Mouse (Mus musculus): ENCODE data around the gene Vps33a.
"Not testable (repeated sequence)": the region's sequence is repeated elsewhere in the genome, so short reads cannot be mapped to it uniquely, and the experiment has no call there.

The Vps33a gene

DNA sequence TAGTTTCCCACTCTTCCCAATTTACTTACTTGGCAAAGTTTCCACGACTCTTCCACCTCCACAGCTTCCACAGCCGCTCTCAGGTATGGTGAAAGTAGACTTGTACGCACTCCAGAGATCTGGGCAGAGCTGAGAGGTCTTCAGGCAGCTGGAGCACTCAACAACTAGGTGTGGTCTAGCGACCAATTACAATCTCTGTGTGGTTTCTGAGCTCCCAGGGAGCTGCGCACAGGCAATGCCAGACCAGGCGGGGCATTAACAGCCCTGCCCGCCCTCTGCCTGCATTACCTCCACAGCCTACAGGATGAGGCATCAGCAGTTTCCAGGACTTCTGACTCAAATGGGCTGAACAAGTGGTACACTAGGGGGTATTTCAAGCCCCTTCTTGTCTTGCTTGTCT lies 47.6 kb downstream of the Vps33a start, which contains the start of gene Gm49027:
Gm49027 (minus strand) TSS at position 208 of the 400 bp plus-strand sequence.
- in situ Hi-C loops (cut with MboI, MseI), result loop anchor here (5.0 kb wide), 1 partner anchor 52 kb away; no protein-coding TSS in a partner anchor

DNA sequence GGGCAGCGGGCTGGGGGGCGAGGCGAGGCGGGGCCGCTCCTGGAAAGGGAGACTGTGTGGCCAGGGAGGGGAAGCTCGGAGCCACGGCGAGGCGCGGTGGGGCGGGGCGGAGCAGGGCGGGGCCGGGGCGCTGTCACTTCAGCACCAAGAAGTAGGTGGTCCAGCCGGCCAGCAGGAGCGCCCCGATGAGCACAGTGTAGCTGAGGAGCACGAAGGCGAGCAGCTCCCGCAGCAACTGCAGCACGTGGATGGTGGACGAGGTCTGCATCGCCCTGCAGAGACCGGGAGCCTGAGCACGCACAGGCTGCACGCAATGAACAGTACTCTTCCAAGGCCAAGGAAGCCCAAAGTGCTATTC lies 48.5 kb downstream of the Vps33a start:
- in situ Hi-C loops (cut with MboI, MseI), result no loop called here

DNA sequence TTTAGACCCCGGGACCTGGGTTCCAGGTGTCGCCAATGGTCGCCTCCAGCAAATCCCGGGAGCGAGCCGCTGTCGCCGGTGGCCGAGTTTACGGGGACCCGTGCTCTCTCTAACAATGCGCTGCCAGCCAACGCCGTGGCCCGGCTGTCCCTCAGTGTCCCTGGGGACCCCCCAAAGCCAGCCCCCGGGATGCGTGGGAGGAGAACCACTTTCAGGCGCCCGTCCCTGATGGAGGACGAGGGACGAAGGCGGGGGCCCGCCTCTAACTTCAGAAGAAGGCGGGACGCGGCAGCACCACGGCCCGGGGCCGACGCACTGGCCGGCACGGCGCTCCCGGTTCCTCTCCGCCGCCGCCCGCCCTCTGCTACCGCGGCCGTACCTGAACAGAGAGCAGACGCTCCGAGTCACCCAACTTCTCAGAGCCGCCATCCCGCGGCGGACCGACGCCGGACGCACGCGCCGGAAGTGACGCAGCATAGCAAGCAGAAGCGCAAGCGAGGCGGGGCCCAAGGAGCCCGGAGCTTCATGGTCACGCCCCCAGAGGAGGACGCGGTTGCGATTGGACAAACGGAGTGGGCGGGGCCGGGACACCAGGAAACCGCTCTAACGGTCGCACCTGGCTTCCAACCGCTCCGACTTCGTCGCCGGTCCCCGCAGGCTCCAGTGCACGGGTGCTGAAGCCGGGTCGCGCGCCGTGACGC lies 49.0 kb downstream of the Vps33a start, which contains the start of gene Diablo:
Diablo (minus strand) TSS at position 485 of the 701 bp plus-strand sequence.
- in situ Hi-C loops (cut with MboI, MseI), result no loop called here

DNA sequence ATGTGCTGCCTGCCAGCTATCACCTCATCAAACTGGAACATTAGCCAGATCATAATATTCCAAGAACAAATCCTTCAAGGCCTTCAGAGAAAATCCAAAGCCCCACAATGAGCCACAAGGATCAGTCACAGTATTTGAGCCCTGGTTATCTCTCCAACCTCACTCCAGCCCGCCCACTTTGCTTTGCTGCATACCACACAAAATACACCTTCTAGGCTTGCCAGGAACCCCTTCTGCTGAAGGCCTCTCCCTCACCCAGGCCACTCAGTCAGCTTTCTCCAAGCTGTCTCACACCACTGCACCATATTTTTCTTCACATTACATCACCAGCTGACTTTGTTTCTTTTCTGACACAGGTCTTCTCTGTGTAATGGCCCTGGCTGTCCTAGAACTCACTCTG lies 50.7 kb downstream of the Vps33a start:
- in situ Hi-C loops (cut with MboI, MseI), result no loop called here

DNA sequence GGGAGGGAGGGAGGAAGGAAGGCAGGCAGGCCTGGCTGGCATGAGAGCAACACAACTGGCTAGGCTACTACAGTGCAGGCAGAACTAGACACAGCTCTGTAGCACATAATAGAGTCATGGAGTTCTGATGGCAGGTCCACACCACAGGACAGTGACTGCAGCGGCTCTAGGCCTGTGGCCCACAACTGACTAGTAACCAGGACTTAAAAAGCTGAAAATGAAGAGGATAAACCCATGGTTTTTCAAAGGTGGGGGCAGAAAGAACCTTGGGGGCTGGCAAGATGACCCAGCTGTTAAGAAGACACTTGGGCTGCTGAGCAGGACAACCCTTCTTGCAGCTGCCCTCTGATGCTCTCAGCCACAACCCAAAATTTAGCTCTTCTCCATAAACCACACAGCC lies 51.2 kb downstream of the Vps33a start:
- in situ Hi-C loops (cut with MboI, MseI), result no loop called here

- in situ Hi-C loops (cut with MboI, MseI), result no loop called here
Measured at GRCm38 (mm10) chr5:123520666-123521065, 52.2 kb downstream of the Vps33a start.

DNA sequence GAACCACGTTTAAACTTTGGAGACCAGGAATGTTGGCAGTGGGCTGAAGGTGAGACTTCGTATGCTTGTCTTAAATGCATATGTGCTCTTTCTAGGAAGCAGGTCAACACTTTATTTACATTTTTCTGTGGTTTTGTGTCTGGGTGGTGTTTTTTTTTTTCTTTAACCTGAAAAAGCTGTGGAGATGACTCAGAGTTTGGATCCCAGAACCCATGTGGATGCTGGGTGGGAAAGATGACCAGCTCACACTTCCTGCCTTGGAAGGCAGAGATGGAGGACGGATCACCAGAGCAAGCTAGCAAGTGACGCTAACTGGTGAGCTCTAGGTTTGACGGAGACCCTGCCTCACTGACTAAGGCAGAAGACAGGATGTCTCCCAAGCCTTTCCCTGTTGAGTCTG lies 58.0 kb downstream of the Vps33a start:
- in situ Hi-C loops (cut with MboI, MseI), result no loop called here

DNA sequence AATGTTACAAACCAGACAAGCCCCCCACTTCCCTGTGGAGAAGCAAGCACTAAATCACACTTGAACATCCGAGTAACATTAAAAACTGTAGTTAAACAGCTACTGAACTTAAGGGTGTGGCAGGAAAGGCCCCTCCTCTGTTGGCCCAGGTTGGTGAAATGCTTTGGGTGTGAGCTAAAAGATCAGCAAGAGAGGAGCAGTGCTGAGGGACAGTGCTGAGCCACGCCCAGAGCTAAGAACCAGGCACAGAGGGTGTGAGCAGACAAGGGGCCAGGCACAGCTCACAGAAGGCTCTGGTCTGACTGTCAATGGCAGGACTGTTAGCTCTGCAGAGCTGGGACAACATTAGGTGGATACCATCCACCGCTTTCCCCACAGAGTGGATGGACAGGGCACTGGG lies 60.7 kb downstream of the Vps33a start:
- in situ Hi-C loops (cut with MboI, MseI), result no loop called here

DNA sequence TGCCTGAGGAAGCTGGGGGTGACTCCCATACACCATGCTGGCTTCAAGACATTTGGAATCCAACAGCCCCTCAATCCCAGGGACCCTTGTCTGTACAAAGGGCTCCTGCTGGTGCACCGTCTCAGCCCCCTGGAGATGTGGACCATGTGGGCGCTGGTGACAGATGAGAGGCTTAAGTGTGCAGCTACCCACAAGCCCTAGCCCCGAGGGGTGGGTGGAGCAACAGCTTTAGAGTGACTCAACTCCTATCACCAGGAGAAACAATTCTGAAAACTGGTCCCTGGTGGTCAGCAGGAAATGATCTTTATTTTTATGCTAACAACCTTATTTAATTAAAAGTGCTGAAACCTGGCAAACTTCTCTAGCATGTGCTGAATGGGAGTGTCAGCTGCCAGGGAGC lies 61.4 kb downstream of the Vps33a start:
- in situ Hi-C loops (cut with MboI, MseI), result not testable (repeated sequence)

DNA sequence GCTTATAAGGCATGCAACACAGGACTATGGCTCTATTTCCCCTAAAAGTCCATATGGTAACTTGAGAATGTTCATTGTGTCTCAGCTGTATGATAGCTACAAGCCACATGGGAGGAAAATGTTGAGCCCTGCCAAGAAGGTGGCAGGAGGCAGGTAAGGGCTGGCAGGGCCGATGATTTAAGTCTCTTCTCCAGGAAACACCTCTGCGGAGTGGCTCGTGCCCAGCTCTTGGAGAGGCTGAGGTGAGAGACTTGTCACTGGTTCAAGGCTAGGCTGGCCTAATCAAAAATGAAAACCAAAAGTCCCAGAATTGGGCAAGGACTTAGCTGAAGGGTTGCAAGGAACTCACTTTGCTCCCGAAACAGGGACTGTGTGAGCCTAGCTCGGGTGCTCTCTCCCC lies 62.7 kb downstream of the Vps33a start, which contains the start of gene B3gnt4:
B3gnt4 (plus strand) TSS at position 301 of the 400 bp plus-strand sequence.
- in situ Hi-C loops (cut with MboI, MseI), result no loop called here

- in situ Hi-C loops (cut with MboI, MseI), result no loop called here
Measured at GRCm38 (mm10) chr5:123508921-123509320, 63.9 kb downstream of the Vps33a start.

DNA sequence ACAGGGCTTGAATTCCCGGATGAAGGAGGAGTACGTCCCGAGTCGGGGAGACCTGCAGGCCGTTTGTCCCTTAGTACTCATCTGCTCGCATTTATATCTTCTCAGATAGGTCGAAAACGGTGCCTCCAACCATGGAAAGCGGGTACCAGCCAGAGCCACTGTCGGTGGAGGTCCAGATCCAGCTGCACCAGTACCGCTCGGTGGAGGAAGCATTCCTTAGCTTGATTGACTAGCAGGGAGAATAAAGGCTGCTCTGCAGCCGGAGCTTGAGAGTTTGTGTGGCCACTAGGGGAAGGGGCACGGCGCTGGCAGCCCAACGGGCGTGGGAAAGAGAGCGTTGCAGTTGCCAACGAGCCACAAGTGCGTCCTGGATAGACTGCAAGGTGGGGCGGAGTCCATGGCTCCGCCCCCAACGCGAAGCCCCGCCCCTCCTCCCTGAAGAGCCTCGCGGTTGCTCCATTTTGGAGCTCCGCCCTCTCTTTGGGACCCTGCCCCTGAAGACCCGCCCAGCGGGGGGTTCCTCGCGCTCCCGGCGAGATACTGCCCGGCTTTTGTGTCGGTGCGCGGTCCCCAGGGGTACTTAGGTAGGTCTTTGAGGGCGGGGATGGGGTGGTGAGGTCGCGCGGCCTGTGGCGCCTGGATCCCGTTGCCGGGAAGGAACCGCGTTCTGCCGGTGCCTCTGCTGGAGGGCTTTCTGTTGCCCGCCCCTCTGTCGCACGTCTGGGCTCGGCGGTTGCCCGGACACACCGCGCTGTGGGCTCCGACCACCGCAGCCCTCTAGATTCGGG lies 64.7 kb downstream of the Vps33a start:
- in situ Hi-C loops (cut with MboI, MseI), result no loop called here

- in situ Hi-C loops (cut with MboI, MseI), result no loop called here
Measured at GRCm38 (mm10) chr5:123501973-123502372, 70.9 kb downstream of the Vps33a start.

GRCm38 (mm10) chr5:123499717-123500116 lies 73.1 kb downstream of the Vps33a start:
- in situ Hi-C loops (cut with MboI, MseI), result loop anchor here (5.0 to 25.0 kb wide), 3 partner anchors 57 to 1263 kb away; no protein-coding TSS in a partner anchor

DNA sequence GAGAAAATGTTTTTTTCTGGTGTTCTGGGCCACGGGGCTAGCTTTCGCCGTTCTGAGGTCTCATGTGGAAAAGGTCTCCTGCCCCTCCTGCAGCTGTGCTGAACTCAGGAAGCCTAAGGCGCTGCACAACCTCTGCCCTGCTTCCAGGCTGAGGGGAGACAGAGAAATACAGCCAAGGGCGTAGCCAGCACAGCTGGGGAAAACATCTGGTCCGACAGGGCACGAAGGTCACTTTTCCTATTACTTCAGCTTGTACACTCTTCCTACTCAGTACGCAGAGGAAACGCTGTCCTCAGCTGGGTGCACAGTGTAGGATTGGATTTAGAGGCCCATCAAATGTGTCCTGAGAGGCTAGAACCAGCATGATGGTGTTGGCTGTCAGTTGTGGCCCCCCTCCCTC lies 82.9 kb downstream of the Vps33a start:
- in situ Hi-C loops (cut with MboI, MseI), result loop anchor here (10.0 to 25.0 kb wide), 2 partner anchors 115 to 1272 kb away; no protein-coding TSS in a partner anchor

DNA sequence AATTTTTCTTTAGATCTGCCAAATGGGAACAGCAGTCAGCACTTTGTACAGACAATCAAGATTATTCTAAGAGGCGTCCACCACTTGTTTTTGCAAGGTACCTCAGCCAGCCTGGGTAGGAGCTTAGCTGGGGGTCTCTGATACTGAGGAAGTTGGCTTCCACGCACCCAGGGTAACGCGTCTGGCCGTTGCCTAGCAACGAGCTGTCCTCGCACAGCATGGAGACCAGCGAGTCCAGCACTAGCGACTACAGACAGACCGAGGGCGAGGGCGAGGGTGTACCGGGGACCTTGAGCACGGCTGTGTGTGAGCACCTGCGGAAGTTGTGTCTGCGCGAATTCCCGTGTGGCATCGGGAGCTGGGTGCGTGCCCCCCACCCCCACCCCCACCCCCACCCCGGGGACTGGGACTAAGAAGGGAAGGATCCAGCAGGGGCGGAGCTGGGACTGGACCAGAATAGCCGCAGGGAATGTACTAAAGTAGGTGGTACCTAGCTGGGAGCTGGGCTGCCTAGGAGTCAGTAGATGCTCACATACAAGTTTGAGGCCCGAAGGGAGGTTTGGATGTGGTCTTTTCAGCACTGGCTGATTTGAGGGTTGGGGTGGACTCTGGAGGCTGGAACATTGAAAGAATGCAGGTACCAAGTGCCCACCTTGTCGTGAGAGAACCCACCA lies 83.6 kb downstream of the Vps33a start, which contains the start of the genes Lrrc43 and Il31:
Lrrc43 (plus strand) TSS at position 194 of the 674 bp plus-strand sequence.
Il31 (minus strand) TSS at position 378 of the 674 bp plus-strand sequence.
- in situ Hi-C loops (cut with MboI, MseI), result loop anchor here (25.0 kb wide), 1 partner anchor 1273 kb away; no protein-coding TSS in a partner anchor

DNA sequence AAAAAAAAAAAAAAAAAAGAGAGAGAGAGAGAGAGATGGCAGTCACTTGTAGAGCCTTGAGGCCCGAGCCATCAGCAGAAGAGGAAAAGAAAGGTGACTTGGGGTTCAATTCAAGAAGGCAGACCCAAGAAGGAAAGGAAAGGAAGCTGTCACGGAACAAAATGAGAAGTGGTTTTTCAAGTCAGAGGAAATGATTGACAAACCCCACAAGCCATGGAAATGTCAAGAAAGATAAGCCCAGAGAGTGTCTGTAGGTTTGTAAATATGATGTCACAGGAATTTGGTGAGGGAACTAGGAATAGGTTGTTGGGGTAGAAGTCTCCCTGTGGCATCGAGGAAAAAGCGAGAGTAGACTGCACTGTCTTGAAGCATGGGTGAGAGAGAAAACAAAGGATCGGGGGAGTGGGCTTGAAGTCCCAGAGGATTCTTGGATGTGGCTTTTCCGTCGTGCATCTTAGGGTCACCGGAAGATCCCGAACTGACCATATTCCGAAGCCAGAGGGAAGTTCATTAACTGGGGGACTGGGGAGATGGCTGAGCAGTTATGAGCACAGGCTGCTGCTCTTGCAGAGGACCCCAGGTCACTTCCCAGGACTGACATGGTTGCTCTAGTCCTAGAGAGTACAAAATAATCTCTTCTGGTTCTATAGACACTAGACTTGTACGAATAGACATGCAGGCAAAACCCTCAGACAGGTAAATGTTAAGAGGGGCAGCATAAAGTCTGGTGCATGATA lies 85.0 kb downstream of the Vps33a start:
- in situ Hi-C loops (cut with MboI, MseI), result loop anchor here (25.0 kb wide), 1 partner anchor 1274 kb away; no protein-coding TSS in a partner anchor
